Mouse (Mus musculus): Measurements from ENCODE around the gene Dph7.

GRCm38 (mm10) chr2:24912589-24912988, 49.6 kb upstream of the Dph7 start:
- TF ChIP-seq CTCF (IDR thresholded peaks at IDR 0.05; ENCODE audit: low read depth) = no peak
- TF ChIP-seq EP300 (IDR thresholded peaks at IDR 0.05; ENCODE audit: low read depth) = no peak

Data from liver, postnatal 0 days (tissue).